Mouse (Mus musculus) E14TG2a.4 (cell line): Measurements from ENCODE around the gene Slc35e3.

Source experiments
- H3K27me3 ChIP-seq: 2 replicates; pipeline ENCODE4 v1.6.1; 2014; ENCODE audit warnings: low read length, control low read depth; ENCODE audit not compliant: insufficient read depth
- H3K36me3 ChIP-seq: 2 replicates; pipeline ENCODE4 v1.6.1; 2014; ENCODE audit warnings: low read length, control low read depth; ENCODE audit not compliant: insufficient read depth
- H3K4me1 ChIP-seq: replicated peaks from 2 replicates; pipeline ENCODE4 v1.6.1; 2014; ENCODE audit warnings: low read depth, low read length, control low read depth
- H3K4me3 ChIP-seq: replicated peaks from 2 replicates; pipeline ENCODE4 v1.5.1; 2014; ENCODE audit warnings: mild to moderate bottlenecking, low read length
- H3K9me3 ChIP-seq: 2 replicates; pipeline ENCODE4 v1.6.1; 2014; ENCODE audit warnings: low read length, control low read depth
- CTCF ChIP-seq: conservative IDR thresholded peaks from 2 replicates; pipeline ENCODE4 v1.5.1; 2014; ENCODE audit warnings: low read length
- NANOG ChIP-seq: IDR thresholded peaks from 2 replicates; pipeline ENCODE4 v1.6.1; 2014; ENCODE audit warnings: borderline replicate concordance, low read length, mixed read lengths
- POU5F1 ChIP-seq: IDR thresholded peaks from 2 replicates; pipeline ENCODE4 v1.6.1; 2014; ENCODE audit warnings: low read length, borderline replicate concordance

Gene Slc35e3

GRCm38 (mm10) chr10:117690770-117691296 is 55.3 kb downstream of the Slc35e3 start:
- no peak overlapping the region for H3K4me3 ChIP-seq
- H3K27me3 ChIP-seq, result no peaks in the 10 kb centered on the region
- H3K9me3 ChIP-seq, result no peaks in the 10 kb centered on the region
- peaks cover 35% of the 10 kb centered on the region for H3K4me1 ChIP-seq
- TF ChIP-seq POU5F1 (no peak), NANOG (no peak), CTCF (no peak)
- H3K36me3 ChIP-seq, result peaks cover 79% of the 10 kb centered on the region

GRCm38 (mm10) chr10:117690101-117690352 is 56.1 kb downstream of the Slc35e3 start:
- Histone ChIP-seq H3K27me3 (no peaks in the 10 kb centered on the region), H3K9me3 (no peaks in the 10 kb centered on the region), H3K4me1 (peaks cover 33% of the 10 kb centered on the region), H3K4me3 (no peak overlapping the region), H3K36me3 (peaks cover 70% of the 10 kb centered on the region)
- no peak for TF ChIP-seq POU5F1
- TF ChIP-seq NANOG, result no peak
- TF ChIP-seq CTCF, result no peak

- TF ChIP-seq NANOG (no peak), CTCF (no peak), POU5F1 (no peak)
- Histone ChIP-seq H3K36me3 (peaks cover 65% of the 10 kb centered on the region), H3K4me3 (no peak overlapping the region), H3K9me3 (no peaks in the 10 kb centered on the region), H3K27me3 (peaks cover 4% of the 10 kb centered on the region; the same call in 1 of the 2 replicates), H3K4me1 (peaks cover 28% of the 10 kb centered on the region)
These were observed 56.7 kb downstream of the Slc35e3 start for GRCm38 (mm10) chr10:117689297-117690100.

GRCm38 (mm10) chr10:117688204-117689151 is 57.7 kb downstream of the Slc35e3 start:
- Histone ChIP-seq H3K36me3 (peaks cover 57% of the 10 kb centered on the region), H3K9me3 (no peaks in the 10 kb centered on the region), H3K4me3 (no peak overlapping the region), H3K4me1 (peaks cover 36% of the 10 kb centered on the region), H3K27me3 (peaks cover 13% of the 10 kb centered on the region)
- no peak for TF ChIP-seq NANOG
- no peak for TF ChIP-seq POU5F1
- TF ChIP-seq CTCF, result peak; percentile 60

- Histone ChIP-seq H3K9me3 (no peaks in the 10 kb centered on the region), H3K4me3 (no peak overlapping the region), H3K4me1 (peaks cover 39% of the 10 kb centered on the region), H3K27me3 (peaks cover 20% of the 10 kb centered on the region), H3K36me3 (peaks cover 49% of the 10 kb centered on the region)
- no peak for TF ChIP-seq CTCF
- TF ChIP-seq NANOG, result no peak
- TF ChIP-seq POU5F1, result no peak
These were observed 58.6 kb downstream of the Slc35e3 start for GRCm38 (mm10) chr10:117687577-117687976.

- Histone ChIP-seq H3K4me3 (no peak overlapping the region), H3K36me3 (peaks cover 44% of the 10 kb centered on the region), H3K4me1 (peaks cover 37% of the 10 kb centered on the region), H3K27me3 (peaks cover 22% of the 10 kb centered on the region), H3K9me3 (no peaks in the 10 kb centered on the region)
- TF ChIP-seq CTCF (no peak), NANOG (no peak), POU5F1 (no peak)
These were observed 59.1 kb downstream of the Slc35e3 start for GRCm38 (mm10) chr10:117687018-117687417.

- TF ChIP-seq NANOG, result no peak
- no peak for TF ChIP-seq CTCF
- no peak for TF ChIP-seq POU5F1
- Histone ChIP-seq H3K9me3 (no peaks in the 10 kb centered on the region), H3K27me3 (peaks cover 31% of the 10 kb centered on the region), H3K36me3 (peaks cover 34% of the 10 kb centered on the region), H3K4me1 (peaks cover 33% of the 10 kb centered on the region), H3K4me3 (no peak overlapping the region)
These were observed 60.1 kb downstream of the Slc35e3 start for GRCm38 (mm10) chr10:117685849-117686591.
